Mouse (Mus musculus): ENCODE measurements at regions not wholly inside any gene's neighbourhood (a gene's known extent, or its start where the extent isn't known, plus 50 kb on each side); places are given as distances from the start of the nearest gene placed in this dataset.

DNA sequence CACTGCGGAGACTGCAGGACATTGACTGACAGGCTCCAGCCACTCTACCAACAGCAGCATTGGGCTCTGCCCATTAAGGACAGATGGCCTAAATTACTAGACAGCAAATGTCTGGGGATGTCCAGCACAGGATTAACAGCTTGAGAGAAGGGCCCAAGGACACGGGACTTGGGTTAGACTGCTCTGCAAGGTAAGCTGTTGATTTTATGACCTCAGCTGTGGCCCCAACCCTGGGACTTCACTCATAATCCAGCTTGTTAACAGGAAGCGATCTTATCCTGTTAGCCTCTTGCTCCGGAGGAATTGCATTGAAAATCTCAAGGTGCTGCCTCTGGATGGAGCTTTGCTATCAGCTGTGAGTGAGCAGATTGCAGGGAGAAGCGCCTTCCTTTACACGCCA, 293.2 kb upstream of the Eef2kmt start (continued):
- TF ChIP-seq BHLHE40 (IDR thresholded peaks at IDR 0.05; ENCODE audit: borderline replicate concordance, low read depth, low read length) = no peak

DNA sequence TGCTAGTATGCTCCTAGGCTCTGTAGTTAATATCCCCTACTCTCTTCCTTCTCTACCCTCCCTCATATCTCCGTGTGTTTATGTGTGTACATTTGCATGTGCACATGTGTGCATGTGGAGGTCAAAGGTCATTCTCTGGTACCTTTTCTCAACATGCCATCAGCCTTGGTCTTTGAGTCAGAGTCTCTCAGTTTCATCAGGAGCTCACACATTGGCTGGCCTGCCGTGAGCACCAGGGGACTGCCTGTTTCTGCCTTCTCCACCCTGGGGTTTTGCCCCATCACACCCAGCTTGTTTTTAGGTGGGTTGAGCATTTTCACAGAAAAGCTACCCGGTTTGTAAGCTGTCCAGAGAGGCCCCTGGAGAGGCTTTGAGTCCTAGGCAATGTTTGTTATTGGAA, 292.8 kb upstream of the Eef2kmt start:
- H3K36me3 ChIP-seq (ENCODE audit: control insufficient read depth in 1 of 2, insufficient read depth in 2 of 2, low read length in 2 of 2) = no peaks in the 10 kb centered on the region
- no peak overlapping the region for H3K27ac ChIP-seq (ENCODE audit: control insufficient read depth, low read depth, low read length)
- H3K27me3 ChIP-seq (ENCODE audit: control insufficient read depth in 1 of 2, insufficient read depth in 2 of 2, low read length in 2 of 2) = no peaks in the 10 kb centered on the region
- no peak overlapping the region for H3K4me3 ChIP-seq (ENCODE audit: control insufficient read depth in 1 of 2, insufficient read depth in 1 of 2, low read depth in 2 of 2, low read length in 2 of 2)
- DNase-seq (ENCODE audit: low read depth, low spot score) = no peak
- no peak for TF ChIP-seq TAL1 (IDR thresholded peaks at IDR 0.05; ENCODE audit: low read length)
- no peak for TF ChIP-seq ZMIZ1 (IDR thresholded peaks at IDR 0.05; ENCODE audit: low read depth, low read length)
- TF ChIP-seq MEF2A (IDR thresholded peaks at IDR 0.05; ENCODE audit: extremely low read depth, insufficient replicate concordance, low read depth, low read length, poor library complexity, severe bottlenecking) = no peak
- TF ChIP-seq CTCF (IDR thresholded peaks at IDR 0.05 in 2 of 3, conservative IDR thresholded peaks at IDR 0.05 in 1 of 3; ENCODE audit: control insufficient read depth in 1 of 3, insufficient read depth in 1 of 3, low read depth in 2 of 3, low read length in 3 of 3, poor library complexity in 1 of 3, severe bottlenecking in 1 of 3) = no peak
- no peak for TF ChIP-seq RCOR1 (IDR thresholded peaks at IDR 0.05; ENCODE audit: low read depth, low read length)
- TF ChIP-seq SIN3A (IDR thresholded peaks at IDR 0.05; ENCODE audit: low read length) = no peak
- TF ChIP-seq USF1 (IDR thresholded peaks at IDR 0.05; ENCODE audit: low read depth, low read length) = no peak
- no peaks in the 10 kb centered on the region for H3K79me2 ChIP-seq (ENCODE audit: control insufficient read depth, insufficient read depth, low read length, poor library complexity)
- no peak overlapping the region for H3K9ac ChIP-seq (ENCODE audit: control insufficient read depth, low read depth, low read length, poor library complexity, severe bottlenecking)
- H3K4me1 ChIP-seq (ENCODE audit: control insufficient read depth in 1 of 2, insufficient read depth in 2 of 2, low read length in 2 of 2) = no peaks in the 10 kb centered on the region
- no peaks in the 10 kb centered on the region for H3K9me3 ChIP-seq (replicated peaks; ENCODE audit: insufficient read depth, low read length)

GRCm38 (mm10) chr16:5546808-5547207, 291.0 kb upstream of the Eef2kmt start:
- no peaks in the 10 kb centered on the region for H3K9me3 ChIP-seq (replicated peaks; ENCODE audit: insufficient read depth, low read length)
- no peak overlapping the region for H3K9ac ChIP-seq (ENCODE audit: control insufficient read depth, low read depth, low read length, poor library complexity, severe bottlenecking)
- H3K4me1 ChIP-seq (ENCODE audit: control insufficient read depth in 1 of 2, insufficient read depth in 2 of 2, low read length in 2 of 2) = no peaks in the 10 kb centered on the region
- H3K4me3 ChIP-seq (ENCODE audit: control insufficient read depth in 1 of 2, insufficient read depth in 1 of 2, low read depth in 2 of 2, low read length in 2 of 2) = no peak overlapping the region
- H3K27ac ChIP-seq (ENCODE audit: control insufficient read depth, low read depth, low read length) = no peak overlapping the region
- no peaks in the 10 kb centered on the region for H3K79me2 ChIP-seq (ENCODE audit: control insufficient read depth, insufficient read depth, low read length, poor library complexity)
- no peaks in the 10 kb centered on the region for H3K27me3 ChIP-seq (ENCODE audit: control insufficient read depth in 1 of 2, insufficient read depth in 2 of 2, low read length in 2 of 2)
- H3K36me3 ChIP-seq (ENCODE audit: control insufficient read depth in 1 of 2, insufficient read depth in 2 of 2, low read length in 2 of 2) = no peaks in the 10 kb centered on the region
- no peak for DNase-seq (ENCODE audit: low read depth, low spot score)
- TF ChIP-seq SMC3 (IDR thresholded peaks at IDR 0.05; ENCODE audit: low read depth, low read length) (no peak), ZNF384 (IDR thresholded peaks at IDR 0.05; ENCODE audit: low read depth, low read length) (no peak), KAT2A (conservative IDR thresholded peaks at IDR 0.05; ENCODE audit: low read depth, low read length) (no peak), BHLHE40 (IDR thresholded peaks at IDR 0.05; ENCODE audit: borderline replicate concordance, low read depth, low read length) (no peak), MYC (IDR thresholded peaks at IDR 0.05; ENCODE audit: low read depth, low read length) (no peak), GABPA (IDR thresholded peaks at IDR 0.05; ENCODE audit: low read depth, low read length) (no peak), RAD21 (IDR thresholded peaks at IDR 0.05; ENCODE audit: low read depth, low read length) (no peak)
